Mouse (Mus musculus) intestine, embryonic 16.5 days (tissue): Measurements from ENCODE around the gene Tpte. TPM values are rescaled to one million over a fixed set of nuclear protein-coding genes. Genes with fewer than 3 reads are reported as not detected.
"Not testable (repeated sequence)": the region's sequence is repeated elsewhere in the genome, so short reads cannot be mapped to it uniquely, and the experiment has no call there.

ENCODE experiments used
- ATAC-seq: fragments of 200-750 bp; cut with Nextera tagmentation; 2 replicates; pipeline ENCODE4 v1.8.0; 2017; ENCODE audit warnings: moderate TSS enrichment, moderate library complexity
- H3K27ac ChIP-seq: fragments of 300-500 bp; sonication (generic); 2 replicates; pipeline ENCODE4 v1.5.1; 2014; ENCODE audit warnings: mild to moderate bottlenecking, low read length
- H3K27me3 ChIP-seq: fragments of 300-500 bp; sonication (generic); replicated peaks from 2 replicates; pipeline ENCODE4 v1.6.1; 2014; ENCODE audit warnings: low read length, control low read depth, mixed read lengths; ENCODE audit not compliant: control insufficient read depth, insufficient read depth
- H3K36me3 ChIP-seq: fragments of 300-500 bp; sonication (generic); 2 replicates; pipeline ENCODE4 v1.6.1; 2014; ENCODE audit warnings: low read length, control low read depth; ENCODE audit not compliant: control insufficient read depth, insufficient read depth
- H3K4me1 ChIP-seq: fragments of 300-500 bp; sonication (generic); 2 replicates; pipeline ENCODE4 v1.6.1; 2014; ENCODE audit warnings: low read length, control low read depth, mixed read lengths; ENCODE audit not compliant: control insufficient read depth, insufficient read depth
- H3K4me2 ChIP-seq: fragments of 300-500 bp; sonication (generic); 2 replicates; pipeline ENCODE4 v1.6.1; 2014; ENCODE audit warnings: low read depth, low read length, control low read depth
- H3K4me3 ChIP-seq: fragments of 300-500 bp; sonication (generic); 2 replicates; pipeline ENCODE4 v1.5.1; 2014; ENCODE audit warnings: mild to moderate bottlenecking, low read length
- H3K9ac ChIP-seq: fragments of 300-500 bp; sonication (generic); 2 replicates; pipeline ENCODE4 v1.6.1; 2014; ENCODE audit warnings: low read depth, low read length
- H3K9me3 ChIP-seq: fragments of 300-500 bp; sonication (generic); 2 replicates; pipeline ENCODE4 v1.6.1; 2016; ENCODE audit warnings: low read length, control low read depth; ENCODE audit not compliant: control insufficient read depth
- WGBS: fragments of 180-500 bp; shearing (Covaris S2); extraction: QIAGEN DNeasy Blood & Tissue Kit; methylation state at CpG from one replicate; pipeline ENCODE4 v1.1.7; 2014; 5-methylcytosine and 5-hydroxymethylcytosine counted together
- polyA plus RNA-seq: library from polyadenylated mRNA; unstranded; fragments of >200 nt; fragmentation: Nextera tagmentation; extraction: Ambion mirVana; gene quantifications from 2 replicates; pipeline ENCODE4 v1.2.1, GENCODE M21; 2015

Tpte gene
- polyA plus RNA-seq, 1 experiment from 2014 or later = 0.05 TPM

DNA sequence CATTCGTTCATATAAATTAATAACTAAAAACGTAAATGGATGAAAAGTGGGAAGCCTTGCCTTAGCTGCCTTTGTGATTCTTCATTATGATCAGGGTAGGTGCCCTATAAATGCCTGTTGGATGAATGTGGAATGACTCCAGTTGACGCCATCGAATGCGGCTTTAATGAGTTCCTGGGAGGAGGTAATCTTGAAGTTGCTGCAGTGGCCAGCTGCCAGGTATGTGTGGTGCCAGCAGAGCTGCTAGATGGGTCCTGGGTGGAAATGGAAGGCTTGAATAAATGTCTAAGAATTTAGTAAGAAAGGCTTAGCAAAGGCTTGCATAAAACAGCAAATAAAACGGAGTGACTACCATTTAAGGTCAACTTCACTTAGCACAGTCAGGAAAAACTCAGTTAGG, 18.5 kb upstream of the Tpte start:
- no peaks in the 10 kb centered on the region for H3K9me3 ChIP-seq
- H3K4me1 ChIP-seq = no peaks in the 10 kb centered on the region
- H3K9ac ChIP-seq = no peak overlapping the region
- ATAC-seq = no peak
- no peak overlapping the region for H3K4me3 ChIP-seq
- H3K27me3 ChIP-seq = no peaks in the 10 kb centered on the region
- H3K27ac ChIP-seq = no peak overlapping the region
- no peak overlapping the region for H3K4me2 ChIP-seq
- H3K36me3 ChIP-seq = no peaks in the 10 kb centered on the region
- 88% methylated on average over 6 of the region's 6 CpGs for WGBS

- no peaks in the 10 kb centered on the region for H3K9me3 ChIP-seq
- no peak overlapping the region for H3K27ac ChIP-seq
- no peak overlapping the region for H3K4me3 ChIP-seq
- no peak overlapping the region for H3K9ac ChIP-seq
- 86% methylated on average over 1 of the region's 1 CpGs for WGBS
- H3K4me2 ChIP-seq = no peak overlapping the region
- no peaks in the 10 kb centered on the region for H3K4me1 ChIP-seq
- no peak for ATAC-seq
- H3K36me3 ChIP-seq = no peaks in the 10 kb centered on the region
- no peaks in the 10 kb centered on the region for H3K27me3 ChIP-seq
Observed at GRCm38 (mm10) chr8:22265194-22265593, 18.0 kb upstream of the Tpte start.

DNA sequence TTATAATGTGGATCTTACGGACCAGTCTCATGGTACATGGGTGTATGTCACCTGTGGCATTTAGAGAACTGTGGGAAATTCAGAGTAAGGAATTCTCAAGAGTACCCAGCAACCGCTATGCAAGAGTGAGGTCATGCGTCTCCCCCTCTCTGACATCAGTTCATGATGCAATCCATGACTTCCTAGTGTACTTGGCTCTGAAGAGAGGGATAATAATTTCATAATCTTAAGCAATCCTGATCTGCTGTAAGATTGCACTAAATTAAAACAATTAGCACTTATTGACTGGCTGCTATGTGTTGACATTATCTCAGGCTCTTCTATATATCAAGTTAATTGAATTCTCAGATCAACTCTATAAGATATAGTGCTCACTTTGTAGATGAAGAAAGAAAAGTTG, 16.4 kb upstream of the Tpte start:
- Histone ChIP-seq H3K4me3 (no peak overlapping the region), H3K27me3 (no peaks in the 10 kb centered on the region), H3K4me1 (no peaks in the 10 kb centered on the region), H3K9ac (no peak overlapping the region), H3K36me3 (no peaks in the 10 kb centered on the region), H3K27ac (no peak overlapping the region), H3K9me3 (no peaks in the 10 kb centered on the region), H3K4me2 (no peak overlapping the region)
- 90% methylated on average over 3 of the region's 3 CpGs for WGBS
- ATAC-seq = no peak

DNA sequence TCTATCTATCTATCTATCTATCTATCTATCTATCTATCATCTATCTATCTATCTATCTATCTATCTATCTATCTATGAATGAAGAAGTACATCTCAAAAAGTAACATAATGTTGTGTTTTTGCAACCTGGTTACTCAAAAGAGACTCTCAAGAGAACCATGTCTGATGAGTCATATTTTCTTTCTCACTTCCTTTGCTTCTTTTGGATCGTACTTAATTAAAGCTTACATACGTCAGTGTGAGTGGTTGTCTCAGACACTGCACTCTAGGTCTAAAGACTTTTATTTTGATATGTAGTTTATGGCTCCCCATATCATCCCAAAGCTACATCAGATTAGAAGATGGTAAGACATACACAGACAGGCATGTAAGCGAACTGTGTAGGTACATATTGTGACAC, 10.1 kb upstream of the Tpte start:
- H3K4me2 ChIP-seq = no peak overlapping the region
- H3K4me3 ChIP-seq = no peak overlapping the region
- H3K27ac ChIP-seq = no peak overlapping the region
- no peaks in the 10 kb centered on the region for H3K36me3 ChIP-seq
- H3K9me3 ChIP-seq = no peaks in the 10 kb centered on the region
- no peaks in the 10 kb centered on the region for H3K4me1 ChIP-seq
- H3K9ac ChIP-seq = no peak overlapping the region
- WGBS = 86% methylated on average over 3 of the region's 3 CpGs
- ATAC-seq = no peak
- H3K27me3 ChIP-seq = no peaks in the 10 kb centered on the region

- H3K27me3 ChIP-seq = no peaks in the 10 kb centered on the region
- H3K4me1 ChIP-seq = no peaks in the 10 kb centered on the region
- H3K9ac ChIP-seq = no peak overlapping the region
- H3K9me3 ChIP-seq = no peaks in the 10 kb centered on the region
- no peak for ATAC-seq
- H3K4me2 ChIP-seq = no peak overlapping the region
- H3K4me3 ChIP-seq = no peak overlapping the region
- no peak overlapping the region for H3K27ac ChIP-seq
- WGBS = 66% methylated on average over 10 of the region's 10 CpGs
- no peaks in the 10 kb centered on the region for H3K36me3 ChIP-seq
Observed at GRCm38 (mm10) chr8:22274641-22275040, 8.6 kb upstream of the Tpte start.

- Histone ChIP-seq H3K4me1 (no peaks in the 10 kb centered on the region), H3K4me2 (no peak overlapping the region), H3K36me3 (no peaks in the 10 kb centered on the region), H3K27me3 (no peaks in the 10 kb centered on the region), H3K27ac (no peak overlapping the region), H3K9ac (no peak overlapping the region), H3K9me3 (no peaks in the 10 kb centered on the region), H3K4me3 (no peak overlapping the region)
- 60% methylated on average over 2 of the region's 2 CpGs for WGBS
- no peak for ATAC-seq
Observed at GRCm38 (mm10) chr8:22302326-22302725, 19.1 kb downstream of the Tpte start.

- H3K27ac ChIP-seq = no peak overlapping the region
- H3K4me1 ChIP-seq = no peaks in the 10 kb centered on the region
- H3K9me3 ChIP-seq = no peaks in the 10 kb centered on the region
- WGBS = 16% methylated on average over 7 of the region's 7 CpGs
- ATAC-seq = peak; percentile 58; the same call in 1 of the 2 replicates
- no peaks in the 10 kb centered on the region for H3K36me3 ChIP-seq
- H3K27me3 ChIP-seq = no peaks in the 10 kb centered on the region
- no peak overlapping the region for H3K9ac ChIP-seq
- peak overlapping the region; percentile 48 for H3K4me2 ChIP-seq
- peak overlapping the region; percentile 15; the same call in 1 of the 2 replicates for H3K4me3 ChIP-seq
Observed at GRCm38 (mm10) chr8:22302896-22303306, 19.7 kb downstream of the Tpte start.

DNA sequence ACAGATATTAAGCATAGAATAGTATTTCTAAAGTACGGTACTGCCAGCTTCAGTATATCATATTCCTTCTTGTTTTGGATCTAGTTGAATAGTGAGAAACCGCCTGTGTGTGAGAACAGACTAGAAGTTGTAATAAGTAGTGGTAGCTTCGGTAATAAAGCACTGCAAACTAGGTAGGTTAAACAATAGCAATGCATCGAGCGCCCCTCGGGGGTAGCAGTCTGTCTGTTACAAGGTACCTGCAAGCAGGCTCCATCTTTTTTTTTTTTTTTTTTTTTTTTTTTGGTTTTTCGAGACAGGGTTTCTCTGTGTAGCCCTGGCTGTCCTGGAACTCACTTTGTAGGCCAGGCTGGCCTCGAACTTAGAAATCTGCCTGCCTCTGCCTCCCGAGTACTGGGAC, 20.8 kb downstream of the Tpte start:
- H3K9me3 ChIP-seq = not testable (repeated sequence)
- WGBS = 88% methylated on average over 8 of the region's 9 CpGs

DNA sequence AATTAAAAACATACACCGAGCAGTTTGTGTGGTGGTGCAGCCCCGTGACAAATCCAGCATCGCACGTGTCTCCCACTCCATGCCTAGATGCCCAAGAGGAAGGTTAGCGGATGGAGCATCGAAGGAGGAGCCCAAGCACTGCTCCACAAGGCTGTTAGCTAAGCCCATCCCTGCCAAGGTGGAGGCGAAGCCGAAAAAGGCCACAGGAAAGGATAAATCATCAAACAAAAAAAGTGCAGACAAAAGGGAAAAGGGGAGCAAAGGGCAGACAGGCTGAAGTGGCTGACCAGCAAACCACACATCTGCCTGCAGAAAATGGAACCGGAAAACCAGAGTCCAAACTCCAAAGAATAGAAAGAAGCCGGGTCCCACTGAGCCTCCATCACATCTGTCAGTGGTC, 23.8 kb downstream of the Tpte start:
- WGBS = 64% methylated on average over 10 of the region's 10 CpGs
- Histone ChIP-seq H3K36me3 (no peaks in the 10 kb centered on the region), H3K4me3 (no peak overlapping the region), H3K27ac (no peak overlapping the region), H3K27me3 (no peaks in the 10 kb centered on the region), H3K4me2 (no peak overlapping the region), H3K4me1 (no peaks in the 10 kb centered on the region), H3K9ac (no peak overlapping the region), H3K9me3 (no peaks in the 10 kb centered on the region)
- ATAC-seq = no peak

More for the DNA sequence above, 20.8 kb downstream of the Tpte start:
- not testable (repeated sequence) for H3K9ac ChIP-seq, H3K4me3 ChIP-seq, H3K27ac ChIP-seq, H3K4me2 ChIP-seq, H3K4me1 ChIP-seq, H3K27me3 ChIP-seq, H3K36me3 ChIP-seq, ATAC-seq

GRCm38 (mm10) chr8:22311446-22311845, 28.2 kb downstream of the Tpte start:
- 74% methylated on average over 9 of the region's 9 CpGs for WGBS
- Histone ChIP-seq H3K9me3 (no peaks in the 10 kb centered on the region), H3K4me2 (no peak overlapping the region), H3K27me3 (no peaks in the 10 kb centered on the region), H3K4me1 (no peaks in the 10 kb centered on the region), H3K36me3 (no peaks in the 10 kb centered on the region), H3K9ac (no peak overlapping the region), H3K4me3 (no peak overlapping the region), H3K27ac (no peak overlapping the region)
- ATAC-seq = no peak
